Mouse (Mus musculus) E14TG2a.4 (cell line): ENCODE results near the gene Tceanc2.

Experiments
- CTCF ChIP-seq: conservative IDR thresholded peaks from 2 replicates; pipeline ENCODE4 v1.5.1; 2014; ENCODE audit warnings: low read length
- NANOG ChIP-seq: IDR thresholded peaks from 2 replicates; pipeline ENCODE4 v1.6.1; 2014; ENCODE audit warnings: borderline replicate concordance, low read length, mixed read lengths
- POU5F1 ChIP-seq: IDR thresholded peaks from 2 replicates; pipeline ENCODE4 v1.6.1; 2014; ENCODE audit warnings: low read length, borderline replicate concordance

GRCm38 (mm10) chr4:107130534-107130933 lies 48.4 kb downstream of the Tceanc2 start:
- TF ChIP-seq CTCF, result no peak
- TF ChIP-seq POU5F1, result no peak
- no peak for TF ChIP-seq NANOG
